Mouse (Mus musculus): ENCODE data around the gene Cel. TPM values are rescaled to one million over a fixed set of nuclear protein-coding genes. Genes with fewer than 3 reads are reported as not detected.
A peak's percentile ranks its signal among the peaks of the same experiment; 100 is the strongest.

The Cel gene
- total and polyA plus RNA-seq, 3 experiments: not detected

GRCm38 (mm10) chr2:28598692-28599568 lies 35.7 kb upstream of the Cel start (continued):
- TF ChIP-seq POLR2AphosphoS2 (IDR thresholded peaks at IDR 0.05; ENCODE audit: low read length) (0 out of 2 replicates have a peak, but pooled peaks have one; percentile 55), TCF12 (IDR thresholded peaks at IDR 0.05; ENCODE audit: low read depth, low read length) (peak; percentile 15; the same call in 1 of the 2 replicates), POLR2AphosphoS5 (IDR thresholded peaks at IDR 0.05; ENCODE audit: borderline replicate concordance, low read depth, low read length) (no peak), POLR2A (IDR thresholded peaks at IDR 0.05; ENCODE audit: control insufficient read depth in 1 of 2, insufficient read depth in 1 of 2, low read depth in 1 of 2, low read length in 2 of 2, poor library complexity in 1 of 2) (peak in 1 of 2 experiments; percentile 55; a peak in 2 of 4 replicates), BHLHE40 (IDR thresholded peaks at IDR 0.05; ENCODE audit: borderline replicate concordance, low read depth, low read length) (no peak), CTCF (IDR thresholded peaks at IDR 0.05 in 2 of 3, conservative IDR thresholded peaks at IDR 0.05 in 1 of 3; ENCODE audit: control insufficient read depth in 1 of 3, insufficient read depth in 1 of 3, low read depth in 2 of 3, low read length in 3 of 3, poor library complexity in 1 of 3, severe bottlenecking in 1 of 3) (no peak), MAZ (IDR thresholded peaks at IDR 0.05; ENCODE audit: low read depth, low read length) (no peak), UBTF (IDR thresholded peaks at IDR 0.05; ENCODE audit: borderline replicate concordance, insufficient read depth, low read depth, low read length) (no peak), MAFK (IDR thresholded peaks at IDR 0.05; ENCODE audit: borderline replicate concordance, low read depth, low read length) (no peak), ZKSCAN1 (IDR thresholded peaks at IDR 0.05; ENCODE audit: low read depth, low read length) (no peak), MEF2A (IDR thresholded peaks at IDR 0.05; ENCODE audit: extremely low read depth, insufficient replicate concordance, low read depth, low read length, poor library complexity, severe bottlenecking) (no peak), EP300 (IDR thresholded peaks at IDR 0.05; ENCODE audit: low read depth in 1 of 2, low read length in 2 of 2) (peak in 1 of 2 experiments; percentile 50; a peak in 1 of 4 replicates), ZMIZ1 (IDR thresholded peaks at IDR 0.05; ENCODE audit: low read depth, low read length) (peak; percentile 46; the same call in 1 of the 2 replicates), GATA1 (IDR thresholded peaks at IDR 0.05; ENCODE audit: low read depth, low read length) (no peak), TAL1 (IDR thresholded peaks at IDR 0.05; ENCODE audit: low read length) (peak; percentile 31), MAX (IDR thresholded peaks at IDR 0.05; ENCODE audit: low read length) (0 out of 2 replicates have a peak, but pooled peaks have one; percentile 30), NELFE (IDR thresholded peaks at IDR 0.05; ENCODE audit: low read depth, low read length) (peak; percentile 33), MYB (IDR thresholded peaks at IDR 0.05; ENCODE audit: low read depth, low read length) (no peak), NRF1 (IDR thresholded peaks at IDR 0.05; ENCODE audit: insufficient read depth, low read depth, low read length, poor library complexity, severe bottlenecking) (no peak), MXI1 (IDR thresholded peaks at IDR 0.05; ENCODE audit: low read depth, low read length) (no peak)
